Mouse (Mus musculus) forebrain, embryonic 10.5 days (tissue): Measurements from ENCODE around the gene Gapdhs. TPM values are rescaled to one million over a fixed set of nuclear protein-coding genes. Genes with fewer than 3 reads are reported as not detected.

Experiments
- DNase-seq: peaks from one replicate; pipeline ENCODE4 v3.0.0-alpha.2; 2017; ENCODE audit warnings: low spot score; ENCODE audit errors: extremely low spot score
- H3K27ac ChIP-seq: fragments of 300-500 bp; sonication (generic); 2 replicates; pipeline ENCODE4 v1.5.1; 2016; ENCODE audit warnings: mild to moderate bottlenecking
- H3K27me3 ChIP-seq: fragments of 300-500 bp; sonication (generic); 2 replicates; pipeline ENCODE4 v1.6.1; 2016; ENCODE audit warnings: mild to moderate bottlenecking; ENCODE audit not compliant: poor library complexity, severe bottlenecking
- H3K36me3 ChIP-seq: fragments of 300-500 bp; sonication (generic); replicated peaks from 2 replicates; pipeline ENCODE4 v1.6.1; 2016; ENCODE audit warnings: mild to moderate bottlenecking, moderate library complexity
- H3K4me1 ChIP-seq: fragments of 300-500 bp; sonication (generic); 2 replicates; pipeline ENCODE4 v1.6.1; 2016
- H3K4me3 ChIP-seq: fragments of 300-500 bp; sonication (generic); 2 replicates; pipeline ENCODE4 v1.5.1; 2016; ENCODE audit warnings: mild to moderate bottlenecking, moderate library complexity
- H3K9me3 ChIP-seq: fragments of 300-500 bp; sonication (generic); 2 replicates; pipeline ENCODE4 v1.6.1; 2016; ENCODE audit warnings: mild to moderate bottlenecking, moderate library complexity
- WGBS: fragments of 180-500 bp; shearing (Covaris S2); methylation state at CpG from one replicate; pipeline ENCODE4 v1.1.7; 2016; 5-methylcytosine and 5-hydroxymethylcytosine counted together
- polyA plus RNA-seq: library from polyadenylated mRNA; unstranded; fragments of >200 nt; fragmentation: Nextera tagmentation; extraction: Ambion mirVana; gene quantifications from 2 replicates; pipeline ENCODE4 v1.2.1, GENCODE M21; 2016

The Gapdhs gene
- polyA plus RNA-seq, 1 experiment from 2014 or later, result 0.48 TPM

GRCm38 (mm10) chr7:30706214-30706882 lies 37.1 kb downstream of the Gapdhs start:
- H3K4me3 ChIP-seq, result no peak overlapping the region
- no peaks in the 10 kb centered on the region for H3K27me3 ChIP-seq
- H3K4me1 ChIP-seq, result no peaks in the 10 kb centered on the region
- H3K36me3 ChIP-seq, result no peaks in the 10 kb centered on the region
- WGBS, result 83% methylated on average over 8 of the region's 8 CpGs
- no peak overlapping the region for H3K27ac ChIP-seq
- no peak for DNase-seq
- H3K9me3 ChIP-seq, result no peaks in the 10 kb centered on the region

GRCm38 (mm10) chr7:30698589-30698988 lies 44.9 kb downstream of the Gapdhs start, which contains the start of gene 2200002J24Rik:
Gene 2200002J24Rik, plus strand, starts transcription at chr7:30698926.
- Histone ChIP-seq H3K4me3 (no peak within 1 kb of the TSS), H3K9me3 (no peaks in the 10 kb centered on the region), H3K4me1 (no peaks in the 10 kb centered on the region), H3K27ac (no peak within 1 kb of the TSS), H3K36me3 (no peaks in the 10 kb centered on the region), H3K27me3 (no peaks in the 10 kb centered on the region)
- no peak for DNase-seq
- 47% methylated on average over 9 of the region's 9 CpGs for WGBS

GRCm38 (mm10) chr7:30698101-30698500 lies 45.4 kb downstream of the Gapdhs start:
- H3K9me3 ChIP-seq, result no peaks in the 10 kb centered on the region
- no peaks in the 10 kb centered on the region for H3K36me3 ChIP-seq
- DNase-seq, result no peak
- H3K27ac ChIP-seq, result no peak overlapping the region
- H3K27me3 ChIP-seq, result no peaks in the 10 kb centered on the region
- WGBS, result 74% methylated on average over 5 of the region's 5 CpGs
- H3K4me1 ChIP-seq, result no peaks in the 10 kb centered on the region
- no peak overlapping the region for H3K4me3 ChIP-seq

- Histone ChIP-seq H3K36me3 (no peaks in the 10 kb centered on the region), H3K4me3 (no peak overlapping the region), H3K27ac (no peak overlapping the region), H3K9me3 (no peaks in the 10 kb centered on the region), H3K4me1 (no peaks in the 10 kb centered on the region), H3K27me3 (peaks cover 25% of the 10 kb centered on the region)
- DNase-seq, result no peak
- WGBS, result 80% methylated on average over 6 of the region's 6 CpGs
These were observed 55.2 kb downstream of the Gapdhs start for GRCm38 (mm10) chr7:30688325-30688724.

- no peak overlapping the region for H3K27ac ChIP-seq
- DNase-seq, result no peak
- H3K4me3 ChIP-seq, result no peak overlapping the region
- no peaks in the 10 kb centered on the region; the same call in 1 of the 2 replicates for H3K9me3 ChIP-seq
- H3K36me3 ChIP-seq, result no peaks in the 10 kb centered on the region
- 83% methylated on average over 2 of the region's 2 CpGs for WGBS
- H3K27me3 ChIP-seq, result peaks cover 23% of the 10 kb centered on the region
- H3K4me1 ChIP-seq, result no peaks in the 10 kb centered on the region
These were observed 60.1 kb downstream of the Gapdhs start for GRCm38 (mm10) chr7:30683425-30683824.

- Histone ChIP-seq H3K4me1 (no peaks in the 10 kb centered on the region), H3K4me3 (no peak overlapping the region), H3K36me3 (no peaks in the 10 kb centered on the region), H3K27ac (no peak overlapping the region), H3K27me3 (peaks cover 8% of the 10 kb centered on the region), H3K9me3 (no peaks in the 10 kb centered on the region; the same call in 1 of the 2 replicates)
- DNase-seq, result no peak
- WGBS, result 79% methylated on average over 5 of the region's 5 CpGs
These were observed 61.6 kb downstream of the Gapdhs start for GRCm38 (mm10) chr7:30681897-30682296.

Other genes starting within 250 kb of the Gapdhs start
- 29.7 and 31.9 TPM in 2 replicates for gene Arhgap33, start 208.6 kb downstream of the Gapdhs start, polyA plus RNA-seq
- 4.3 and 4.6 TPM in 2 replicates for gene Hspb6, start 191.5 kb downstream of the Gapdhs start, polyA plus RNA-seq
- gene Proser3, start 191.4 kb downstream of the Gapdhs start, polyA plus RNA-seq, result 15.2 and 16.1 TPM in 2 replicates
- gene Lin37, start 183.8 kb downstream of the Gapdhs start, polyA plus RNA-seq, result 40.7 and 44.2 TPM in 2 replicates
- gene U2af1l4, start 180.4 kb downstream of the Gapdhs start, polyA plus RNA-seq, result 96.1 and 96.7 TPM in 2 replicates
- 16.1 and 16.3 TPM in 2 replicates for gene Gm49396, start 180.3 kb downstream of the Gapdhs start, polyA plus RNA-seq
- gene Psenen, start 180.1 kb downstream of the Gapdhs start, polyA plus RNA-seq, result 124 and 126 TPM in 2 replicates
- gene Igflr1, start 178.3 kb downstream of the Gapdhs start, polyA plus RNA-seq, result 5.9 and 7.1 TPM in 2 replicates
- 10.1 and 10.4 TPM in 2 replicates for gene Kmt2b, start 155.0 kb downstream of the Gapdhs start, polyA plus RNA-seq
- gene Zbtb32, start 144.8 kb downstream of the Gapdhs start, polyA plus RNA-seq, result 0.09 and 0.20 TPM in 2 replicates
- gene Upk1a, start 130.8 kb downstream of the Gapdhs start, polyA plus RNA-seq, result 0.68 and 0.71 TPM in 2 replicates
- gene Cox6b1, start 117.5 kb downstream of the Gapdhs start, polyA plus RNA-seq, result 762 and 774 TPM in 2 replicates
- 0.30 TPM in 1 of 2 replicates, not detected in the other for gene Etv2, start 107.8 kb downstream of the Gapdhs start, polyA plus RNA-seq
- gene Rbm42, start 93.4 kb downstream of the Gapdhs start, polyA plus RNA-seq, result 119 and 129 TPM in 2 replicates
- 90.2 and 91.9 TPM in 2 replicates for gene Haus5, start 78.7 kb downstream of the Gapdhs start, polyA plus RNA-seq
- gene Pmis2, start 72.1 kb downstream of the Gapdhs start, polyA plus RNA-seq, result not detected in 2 replicates
- not detected in 2 replicates for gene 2200002J24Rik, start 44.8 kb downstream of the Gapdhs start, polyA plus RNA-seq
- 1.1 and 1.4 TPM in 2 replicates for gene Atp4a, start 31.5 kb downstream of the Gapdhs start, polyA plus RNA-seq
- gene Tmem147, start 14.1 kb downstream of the Gapdhs start, polyA plus RNA-seq, result 154 and 158 TPM in 2 replicates
- gene Sbsn, start 7.8 kb upstream of the Gapdhs start, polyA plus RNA-seq, result 0.73 and 1.0 TPM in 2 replicates
- gene Dmkn, start 20.1 kb upstream of the Gapdhs start, polyA plus RNA-seq, result not detected in 2 replicates
- not detected in 2 replicates for gene Krtdap, start 44.2 kb upstream of the Gapdhs start, polyA plus RNA-seq
- not detected in 2 replicates for gene Ffar2, start 80.1 kb upstream of the Gapdhs start, polyA plus RNA-seq
- not detected in 2 replicates for gene Ffar3, start 112.5 kb upstream of the Gapdhs start, polyA plus RNA-seq
- not detected in 2 replicates for gene Ffar1, start 117.9 kb upstream of the Gapdhs start, polyA plus RNA-seq
- not detected in 2 replicates for gene Cd22, start 136.7 kb upstream of the Gapdhs start, polyA plus RNA-seq
- gene Mag, start 171.2 kb upstream of the Gapdhs start, polyA plus RNA-seq, result 0.35 and 0.38 TPM in 2 replicates
- gene Hamp2, start 181.0 kb upstream of the Gapdhs start, polyA plus RNA-seq, result not detected in 2 replicates
- gene Hamp, start 200.4 kb upstream of the Gapdhs start, polyA plus RNA-seq, result not detected in 2 replicates
- gene Usf2, start 213.1 kb upstream of the Gapdhs start, polyA plus RNA-seq, result 24.1 and 25.6 TPM in 2 replicates
- 41.9 and 45.9 TPM in 2 replicates for gene Lsr, start 229.8 kb upstream of the Gapdhs start, polyA plus RNA-seq
- 2.1 and 2.3 TPM in 2 replicates for gene Fam187b, start 230.1 kb upstream of the Gapdhs start, polyA plus RNA-seq